Mouse (Mus musculus): ENCODE data around the gene Chd1. TPM values are rescaled to one million over a fixed set of nuclear protein-coding genes. Genes with fewer than 3 reads are reported as not detected.

The Chd1 gene
- total RNA-seq, 2 experiments from 2014 or later: 21.8 to 24.4 TPM

- DNase-seq (ENCODE audit: low spot score in 2 of 2): no peak
Observed at GRCm38 (mm10) chr17:15808468-15809374, 104.0 kb downstream of the Chd1 start.

- DNase-seq (ENCODE audit: low spot score in 2 of 2): no peak
Observed at GRCm38 (mm10) chr17:15809949-15810348, 105.2 kb downstream of the Chd1 start.

- no peak for DNase-seq (ENCODE audit: low spot score in 2 of 2)
Observed at GRCm38 (mm10) chr17:15812136-15812778, 107.5 kb downstream of the Chd1 start.

- no peak for DNase-seq (ENCODE audit: low spot score in 2 of 2)
Observed at GRCm38 (mm10) chr17:15813658-15814212, 109.0 kb downstream of the Chd1 start.

- no peak for DNase-seq (ENCODE audit: low spot score in 2 of 2)
Observed at GRCm38 (mm10) chr17:15815312-15816018, 110.7 kb downstream of the Chd1 start.

- no peak for DNase-seq (ENCODE audit: low spot score in 2 of 2)
Observed at GRCm38 (mm10) chr17:15816379-15817095, 111.8 kb downstream of the Chd1 start.

- no peak for DNase-seq (ENCODE audit: low spot score in 2 of 2)
Observed at GRCm38 (mm10) chr17:15817096-15817450, 112.3 kb downstream of the Chd1 start.

GRCm38 (mm10) chr17:15817634-15818033, 112.9 kb downstream of the Chd1 start:
- no peak for DNase-seq (ENCODE audit: low spot score in 2 of 2)

GRCm38 (mm10) chr17:15818372-15818771, 113.6 kb downstream of the Chd1 start:
- DNase-seq (ENCODE audit: low spot score in 2 of 2): no peak

GRCm38 (mm10) chr17:15820146-15820545, 115.4 kb downstream of the Chd1 start:
- no peak for DNase-seq (ENCODE audit: low spot score in 2 of 2)

- no peak for DNase-seq (ENCODE audit: low spot score in 2 of 2)
Observed at GRCm38 (mm10) chr17:15820761-15821160, 116.0 kb downstream of the Chd1 start.

- DNase-seq (ENCODE audit: low spot score in 2 of 2): no peak
Observed at GRCm38 (mm10) chr17:15821706-15822105, 116.9 kb downstream of the Chd1 start.

Other genes starting within 250 kb of the Chd1 start
- 100 to 1,000 TPM; 133 to 136 TPM for gene Psmb1, start 205.2 kb upstream of the Chd1 start, total RNA-seq (2021)
- 10 to 100 TPM; 25.7 to 30.0 TPM for gene Tbp, start 205.1 kb upstream of the Chd1 start, total RNA-seq (2021)
- 10 to 100 TPM; 17.6 to 22.0 TPM for gene Pdcd2, start 177.7 kb upstream of the Chd1 start, total RNA-seq (2021)
- 1 to 10 TPM; 3.1 to 3.3 TPM for gene Prdm9, start 140.6 kb upstream of the Chd1 start, total RNA-seq (2021)
- 10 to 100 TPM; 56.6 to 63.7 TPM for gene Rgmb, start 126.1 kb downstream of the Chd1 start, total RNA-seq (2021)

Data from left cerebral cortex, adult 18-20 months (tissue).